Mouse (Mus musculus) heart, embryonic 16.5 days (tissue): Measurements from ENCODE around the gene Hoxb9. TPM values are rescaled to one million over a fixed set of nuclear protein-coding genes. Genes with fewer than 3 reads are reported as not detected.

Experiments
- ATAC-seq: fragments of 200-750 bp; cut with Nextera tagmentation; replicated peaks from 2 replicates; pipeline ENCODE4 v1.8.0; 2017; ENCODE audit warnings: moderate number of reproducible peaks; ENCODE audit not compliant: insufficient read depth, low FRiP score; ENCODE audit errors: extremely low read depth
- H3K27ac ChIP-seq: fragments of 300-500 bp; sonication (generic); 2 replicates; pipeline ENCODE4 v1.5.1; 2014; ENCODE audit warnings: mild to moderate bottlenecking, low read length, control low read depth, moderate library complexity
- H3K27me3 ChIP-seq: fragments of 300-500 bp; sonication (generic); 2 replicates; pipeline ENCODE4 v1.6.1; 2014; ENCODE audit warnings: low read length, mixed read lengths; ENCODE audit not compliant: control insufficient read depth, insufficient read depth
- H3K36me3 ChIP-seq: fragments of 300-500 bp; sonication (generic); 2 replicates; pipeline ENCODE4 v1.6.1; 2014; ENCODE audit not compliant: control insufficient read depth, insufficient read depth
- H3K4me1 ChIP-seq: fragments of 300-500 bp; sonication (generic); 2 replicates; pipeline ENCODE4 v1.6.1; 2014; ENCODE audit warnings: low read length, mixed read lengths; ENCODE audit not compliant: control insufficient read depth, insufficient read depth
- H3K4me2 ChIP-seq: fragments of 300-500 bp; sonication (generic); 2 replicates; pipeline ENCODE4 v1.6.1; 2014; ENCODE audit warnings: low read depth, mild to moderate bottlenecking, control low read depth, low read length
- H3K4me3 ChIP-seq: fragments of 300-500 bp; sonication (generic); 2 replicates; pipeline ENCODE4 v1.5.1; 2014; ENCODE audit warnings: mild to moderate bottlenecking, control low read depth, low read length
- H3K9ac ChIP-seq: fragments of 300-500 bp; sonication (generic); 2 replicates; pipeline ENCODE4 v1.6.1; 2014; ENCODE audit warnings: low read length, control low read depth
- H3K9me3 ChIP-seq: fragments of 300-500 bp; sonication (generic); replicated peaks from 2 replicates; pipeline ENCODE4 v1.6.1; 2016; ENCODE audit warnings: low read length; ENCODE audit not compliant: control insufficient read depth
- WGBS: fragments of 180-500 bp; shearing (Covaris S2); extraction: QIAGEN DNeasy Blood & Tissue Kit; methylation state at CpG from one replicate; pipeline ENCODE4 v1.1.7; 2014; 5-methylcytosine and 5-hydroxymethylcytosine counted together
- polyA plus RNA-seq: library from polyadenylated mRNA; unstranded; fragments of >200 nt; fragmentation: Nextera tagmentation; extraction: Ambion mirVana; gene quantifications from 2 replicates; pipeline ENCODE4 v1.2.1, GENCODE M21; 2015

The Hoxb9 gene
- polyA plus RNA-seq, 1 experiment from 2014 or later: not detected

- H3K9me3 ChIP-seq: peaks cover 4% of the 10 kb centered on the region
- H3K4me1 ChIP-seq: no peaks in the 10 kb centered on the region
- 2% methylated on average over 39 of the region's 39 CpGs for WGBS
- H3K36me3 ChIP-seq: no peaks in the 10 kb centered on the region
- peaks cover 98% of the 10 kb centered on the region for H3K27me3 ChIP-seq
- no peak for ATAC-seq
- no peak overlapping the region for H3K9ac ChIP-seq
- H3K4me2 ChIP-seq: no peak overlapping the region
- no peak overlapping the region for H3K27ac ChIP-seq
- H3K4me3 ChIP-seq: no peak overlapping the region
These were observed 15.9 kb upstream of the Hoxb9 start for GRCm38 (mm10) chr11:96255111-96255995.

DNA sequence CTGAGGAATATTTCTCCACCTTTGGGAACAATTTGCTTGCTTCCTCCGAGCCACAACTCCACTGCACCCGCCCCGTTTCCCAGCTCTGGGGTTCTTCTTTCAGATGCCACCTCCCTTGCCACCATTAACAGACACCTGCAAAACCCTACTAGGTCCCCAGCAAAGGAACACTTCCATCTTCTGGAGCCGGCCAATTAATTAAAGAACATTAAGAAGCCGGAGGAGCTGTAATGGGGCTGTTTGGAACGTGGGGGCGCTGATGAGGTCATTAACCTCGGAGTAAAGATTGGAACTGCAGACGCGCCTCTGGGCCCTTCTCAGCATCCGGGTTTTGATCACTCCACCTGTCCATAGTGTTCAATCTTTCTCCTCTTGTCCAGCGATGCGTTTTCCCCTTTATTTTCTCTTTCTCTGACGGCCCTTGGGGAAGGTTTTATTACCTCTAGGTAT lies 15.2 kb upstream of the Hoxb9 start:
- Histone ChIP-seq H3K9ac (no peak overlapping the region), H3K27me3 (peaks cover 98% of the 10 kb centered on the region), H3K4me1 (no peaks in the 10 kb centered on the region), H3K4me2 (no peak overlapping the region), H3K9me3 (no peaks in the 10 kb centered on the region), H3K4me3 (no peak overlapping the region), H3K27ac (no peak overlapping the region), H3K36me3 (no peaks in the 10 kb centered on the region)
- no peak for ATAC-seq
- WGBS: 4% methylated on average over 14 of the region's 14 CpGs

GRCm38 (mm10) chr11:96257141-96257540 lies 14.1 kb upstream of the Hoxb9 start:
- Histone ChIP-seq H3K9ac (no peak overlapping the region), H3K9me3 (no peaks in the 10 kb centered on the region), H3K27ac (no peak overlapping the region), H3K36me3 (no peaks in the 10 kb centered on the region), H3K27me3 (peaks cover 99% of the 10 kb centered on the region), H3K4me1 (no peaks in the 10 kb centered on the region), H3K4me3 (no peak overlapping the region), H3K4me2 (no peak overlapping the region)
- WGBS: 16% methylated on average over 2 of the region's 2 CpGs
- ATAC-seq: no peak

DNA sequence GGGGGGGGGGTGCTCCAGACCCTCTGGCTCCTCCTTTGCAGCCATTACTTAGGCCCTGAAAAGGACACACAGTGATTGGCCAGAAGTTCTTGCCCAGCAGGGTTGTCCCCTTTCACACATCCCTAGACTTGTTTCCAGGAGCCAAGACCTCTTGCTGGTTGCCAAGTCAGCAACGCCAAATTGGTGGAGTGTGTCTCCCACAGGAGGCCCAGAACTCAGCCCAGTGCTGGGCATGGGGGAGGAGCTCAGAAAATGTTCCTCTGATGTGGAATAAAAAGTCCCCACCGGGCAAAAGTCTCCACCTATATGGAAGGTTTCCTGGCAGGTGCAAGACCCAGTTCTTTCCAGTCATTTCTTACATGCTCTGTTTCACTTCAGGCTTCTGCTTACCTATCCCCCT lies 12.2 kb upstream of the Hoxb9 start:
- no peaks in the 10 kb centered on the region for H3K4me1 ChIP-seq
- H3K27ac ChIP-seq: no peak overlapping the region
- no peak overlapping the region for H3K4me3 ChIP-seq
- no peak overlapping the region for H3K4me2 ChIP-seq
- no peaks in the 10 kb centered on the region for H3K36me3 ChIP-seq
- ATAC-seq: no peak
- no peak overlapping the region for H3K9ac ChIP-seq
- peaks cover 99% of the 10 kb centered on the region for H3K27me3 ChIP-seq
- no peaks in the 10 kb centered on the region for H3K9me3 ChIP-seq
- WGBS: 9% methylated on average over 2 of the region's 2 CpGs

DNA sequence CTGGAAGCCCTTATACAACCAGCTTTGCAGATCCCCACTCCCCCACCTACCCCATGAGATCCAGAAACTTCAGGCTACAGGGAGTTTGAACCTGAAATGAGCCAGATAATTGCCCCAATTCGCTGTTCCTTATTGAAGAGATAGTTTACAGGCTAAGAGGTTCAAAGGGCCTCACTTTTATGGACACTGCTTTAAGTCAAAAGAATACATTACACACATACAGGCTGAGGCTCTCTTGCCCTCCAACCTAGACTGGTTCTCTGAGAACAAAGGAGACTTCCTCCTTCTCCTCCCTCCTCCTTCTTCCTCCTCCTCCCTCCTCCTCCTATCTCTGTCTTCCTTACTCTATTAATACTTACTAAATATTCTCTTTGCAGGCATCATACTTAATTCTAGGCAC lies 11.7 kb upstream of the Hoxb9 start:
- no peak for ATAC-seq
- Histone ChIP-seq H3K9ac (no peak overlapping the region), H3K4me1 (no peaks in the 10 kb centered on the region), H3K36me3 (no peaks in the 10 kb centered on the region), H3K4me3 (no peak overlapping the region), H3K27me3 (peaks cover 99% of the 10 kb centered on the region), H3K4me2 (no peak overlapping the region), H3K27ac (no peak overlapping the region), H3K9me3 (no peaks in the 10 kb centered on the region)
- 7% methylated on average over 1 of the region's 1 CpGs for WGBS

DNA sequence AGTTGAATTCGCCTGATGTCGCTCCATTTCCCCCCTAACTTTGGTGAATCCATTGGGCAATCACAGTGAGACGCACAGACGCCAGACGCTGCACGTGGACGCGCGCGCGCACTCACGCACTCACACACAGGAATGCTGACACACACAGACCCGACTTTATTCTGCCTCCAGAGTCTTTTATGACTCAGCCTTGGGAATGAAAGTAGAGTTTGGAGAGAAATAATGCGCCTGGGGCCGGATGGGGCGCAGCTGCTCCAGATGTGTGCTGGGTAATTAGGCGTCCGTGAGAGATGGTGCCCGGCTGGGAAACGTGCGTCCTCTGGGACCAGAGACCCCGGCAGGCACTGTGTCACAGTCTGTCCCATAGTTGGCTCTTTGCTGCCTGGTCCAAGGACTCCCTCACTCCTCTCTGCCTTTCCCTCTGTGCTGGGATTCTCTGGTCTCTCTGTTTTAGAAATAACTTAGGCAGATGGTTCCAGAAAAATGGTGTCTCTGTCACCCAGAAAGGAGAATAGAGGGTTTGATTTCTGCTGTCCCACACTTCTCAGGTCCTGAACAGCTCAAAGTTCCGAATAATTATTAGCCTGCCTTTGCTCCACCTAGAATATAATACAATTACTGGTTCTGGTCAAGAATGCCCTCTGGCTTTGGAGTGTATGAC lies 10.8 kb upstream of the Hoxb9 start:
- WGBS: 3% methylated on average over 23 of the region's 23 CpGs
- no peak for ATAC-seq
- no peak overlapping the region for H3K9ac ChIP-seq
- no peaks in the 10 kb centered on the region for H3K36me3 ChIP-seq
- no peak overlapping the region for H3K4me3 ChIP-seq
- no peaks in the 10 kb centered on the region for H3K9me3 ChIP-seq
- no peaks in the 10 kb centered on the region for H3K4me1 ChIP-seq
- H3K27ac ChIP-seq: no peak overlapping the region
- no peak overlapping the region for H3K4me2 ChIP-seq
- H3K27me3 ChIP-seq: peaks cover 99% of the 10 kb centered on the region

- 3% methylated on average over 24 of the region's 24 CpGs for WGBS
- Histone ChIP-seq H3K4me2 (no peak overlapping the region), H3K4me1 (no peaks in the 10 kb centered on the region), H3K36me3 (no peaks in the 10 kb centered on the region), H3K9ac (no peak overlapping the region), H3K27ac (no peak overlapping the region), H3K9me3 (no peaks in the 10 kb centered on the region), H3K27me3 (peaks cover 99% of the 10 kb centered on the region), H3K4me3 (no peak overlapping the region)
- no peak for ATAC-seq
These were observed 9.8 kb upstream of the Hoxb9 start for GRCm38 (mm10) chr11:96261323-96261890.

DNA sequence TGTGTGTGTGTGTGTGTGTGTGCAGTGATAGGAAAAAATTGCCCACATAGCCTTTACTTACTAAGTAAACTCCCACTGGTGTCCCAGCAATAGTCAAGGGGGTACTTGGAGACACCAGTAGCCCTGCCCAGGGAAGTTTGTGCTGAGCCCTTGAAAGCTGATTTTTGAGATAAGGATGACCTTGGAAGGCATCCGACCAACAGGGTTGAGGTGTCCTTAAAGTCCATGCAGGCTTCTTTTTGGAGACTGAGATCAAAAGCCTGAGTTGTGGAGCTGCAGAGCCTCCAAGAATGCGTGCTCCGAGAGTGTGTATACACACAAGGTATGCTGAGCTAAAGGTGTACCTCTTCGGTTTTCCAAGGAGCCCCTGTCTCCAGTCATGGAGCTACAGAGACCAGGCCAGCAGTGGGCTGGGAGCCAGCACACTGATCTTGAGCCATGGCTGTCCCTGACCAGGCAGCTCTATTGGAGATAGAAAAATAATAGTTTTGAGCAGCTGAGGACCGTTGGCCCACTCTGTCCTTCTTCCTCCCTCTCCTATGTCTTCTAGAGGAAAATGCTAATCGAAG lies 8.9 kb upstream of the Hoxb9 start:
- H3K4me3 ChIP-seq: no peak overlapping the region
- no peak overlapping the region for H3K27ac ChIP-seq
- no peaks in the 10 kb centered on the region for H3K36me3 ChIP-seq
- no peak overlapping the region for H3K9ac ChIP-seq
- H3K9me3 ChIP-seq: no peaks in the 10 kb centered on the region
- ATAC-seq: no peak
- WGBS: 5% methylated on average over 6 of the region's 6 CpGs
- no peaks in the 10 kb centered on the region for H3K4me1 ChIP-seq
- H3K4me2 ChIP-seq: no peak overlapping the region
- peaks cover 100% of the 10 kb centered on the region for H3K27me3 ChIP-seq
